Mouse (Mus musculus): Measurements from ENCODE around the gene Tmem262. TPM values are rescaled to one million over a fixed set of nuclear protein-coding genes. Genes with fewer than 3 reads are reported as not detected.
A peak's percentile ranks its signal among the peaks of the same experiment; 100 is the strongest.

The Tmem262 gene
- polyA plus RNA-seq, 1 experiment, result not detected

- no peaks in the 10 kb centered on the region; the same call in 1 of the 2 replicates for H3K4me1 ChIP-seq (ENCODE audit: control insufficient read depth, insufficient read depth, low read length)
- DNase-seq, result peak in 1 of 2 experiments; percentile 47
- TF ChIP-seq POLR2A (IDR thresholded peaks at IDR 0.05; ENCODE audit: borderline replicate concordance, insufficient read depth, low read length), result no peak
- peak; percentile 54; the same call in 1 of the 2 replicates for TF ChIP-seq CTCF (IDR thresholded peaks at IDR 0.05; ENCODE audit: borderline replicate concordance, insufficient read depth, low read depth, low read length)
- no peak overlapping the region for H3K4me3 ChIP-seq (replicated peaks; ENCODE audit: insufficient read depth, low read depth, low read length)
- H3K27me3 ChIP-seq (ENCODE audit: control insufficient read depth, insufficient read depth, low read length), result no peaks in the 10 kb centered on the region
- 24% methylated on average over 4 of the region's 4 CpGs for WGBS
- no peak overlapping the region for H3K27ac ChIP-seq (ENCODE audit: insufficient read depth, low read length)
Measured at GRCm38 (mm10) chr19:6126289-6126688, 46.5 kb downstream of the Tmem262 start.

- no peak for DNase-seq
- H3K27me3 ChIP-seq (ENCODE audit: control insufficient read depth, insufficient read depth, low read length), result no peaks in the 10 kb centered on the region
- peak overlapping the region; percentile 62 for H3K4me3 ChIP-seq (replicated peaks; ENCODE audit: insufficient read depth, low read depth, low read length)
- TF ChIP-seq POLR2A (IDR thresholded peaks at IDR 0.05; ENCODE audit: borderline replicate concordance, insufficient read depth, low read length), result no peak
- no peak for TF ChIP-seq CTCF (IDR thresholded peaks at IDR 0.05; ENCODE audit: borderline replicate concordance, insufficient read depth, low read depth, low read length)
- 69% methylated on average over 10 of the region's 10 CpGs for WGBS
- H3K27ac ChIP-seq (ENCODE audit: insufficient read depth, low read length), result 0 out of 2 replicates have a peak overlapping the region, but pooled peaks have one; percentile 17
- H3K4me1 ChIP-seq (ENCODE audit: control insufficient read depth, insufficient read depth, low read length), result no peaks in the 10 kb centered on the region; the same call in 1 of the 2 replicates
Measured at GRCm38 (mm10) chr19:6126789-6127580, 47.2 kb downstream of the Tmem262 start.

- Histone ChIP-seq H3K4me3 (replicated peaks; ENCODE audit: insufficient read depth, low read depth, low read length) (peak within 1 kb of the TSS; percentile 62), H3K4me1 (ENCODE audit: control insufficient read depth, insufficient read depth, low read length) (no peaks in the 10 kb centered on the region; the same call in 1 of the 2 replicates), H3K27me3 (ENCODE audit: control insufficient read depth, insufficient read depth, low read length) (no peaks in the 10 kb centered on the region), H3K27ac (ENCODE audit: insufficient read depth, low read length) (peak within 1 kb of the TSS; percentile 67)
- peak; percentile 97 to 98 for DNase-seq
- TF ChIP-seq POLR2A (IDR thresholded peaks at IDR 0.05; ENCODE audit: borderline replicate concordance, insufficient read depth, low read length) (peak; percentile 67; the same call in 1 of the 2 replicates), CTCF (IDR thresholded peaks at IDR 0.05; ENCODE audit: borderline replicate concordance, insufficient read depth, low read depth, low read length) (no peak)
- under 1% methylated on average over 32 of the region's 32 CpGs for WGBS
Measured at GRCm38 (mm10) chr19:6127760-6128341, 48.0 kb downstream of the Tmem262 start, which contains the start of gene Snx15. Gene Snx15 (minus strand): TSS chr19:6128304.

Other genes with a start within 250 kb of the Tmem262 start
- 23.4 and 28.3 TPM in 2 replicates for gene Frmd8, start 204.8 kb upstream of the Tmem262 start, polyA plus RNA-seq (2012; rRNA removed)
- 4.3 and 5.0 TPM in 2 replicates for gene Slc25a45, start 202.2 kb upstream of the Tmem262 start, polyA plus RNA-seq (2012; rRNA removed)
- gene Tigd3, start 185.9 kb upstream of the Tmem262 start, polyA plus RNA-seq (2012; rRNA removed), result 5.1 and 5.6 TPM in 2 replicates
- gene Dpf2, start 167.0 kb upstream of the Tmem262 start, polyA plus RNA-seq (2012; rRNA removed), result 136 and 141 TPM in 2 replicates
- gene Cdc42ep2, start 155.2 kb upstream of the Tmem262 start, polyA plus RNA-seq (2012; rRNA removed), result 23.8 and 25.2 TPM in 2 replicates
- 16.8 and 19.7 TPM in 2 replicates for gene Pola2, start 115.8 kb upstream of the Tmem262 start, polyA plus RNA-seq (2012; rRNA removed)
- gene Slc22a20, start 93.9 kb upstream of the Tmem262 start, polyA plus RNA-seq (2012; rRNA removed), result not detected in 2 replicates
- gene Capn1, start 64.1 kb upstream of the Tmem262 start, polyA plus RNA-seq (2012; rRNA removed), result 27.0 and 27.3 TPM in 2 replicates
- gene Syvn1, start 33.5 kb upstream of the Tmem262 start, polyA plus RNA-seq (2012; rRNA removed), result 34.5 and 34.8 TPM in 2 replicates
- 48.7 and 51.5 TPM in 2 replicates for gene Mrpl49, start 22.2 kb upstream of the Tmem262 start, polyA plus RNA-seq (2012; rRNA removed)
- 792 and 828 TPM in 2 replicates for gene Fau, start 22.2 kb upstream of the Tmem262 start, polyA plus RNA-seq (2012; rRNA removed)
- gene Znhit2, start 18.8 kb upstream of the Tmem262 start, polyA plus RNA-seq (2012; rRNA removed), result 50.8 and 51.5 TPM in 2 replicates
- gene Tm7sf2, start 11.7 kb upstream of the Tmem262 start, polyA plus RNA-seq (2012; rRNA removed), result 50.8 and 51.6 TPM in 2 replicates
- 95.6 and 108 TPM in 2 replicates for gene Vps51, start 2.8 kb upstream of the Tmem262 start, polyA plus RNA-seq (2012; rRNA removed)
- 0.78 and 1.3 TPM in 2 replicates for gene Gm28374, start 2.2 kb downstream of the Tmem262 start, polyA plus RNA-seq (2012; rRNA removed)
- 79.2 and 84.9 TPM in 2 replicates for gene Zfpl1, start 4.9 kb downstream of the Tmem262 start, polyA plus RNA-seq (2012; rRNA removed)
- gene Cdca5, start 5.0 kb downstream of the Tmem262 start, polyA plus RNA-seq (2012; rRNA removed), result 0.14 and 0.20 TPM in 2 replicates
- gene AC131692.1, start 14.4 kb downstream of the Tmem262 start, polyA plus RNA-seq (2012; rRNA removed), result not detected in 2 replicates
- 0.05 and 0.24 TPM in 2 replicates for gene Naaladl1, start 25.7 kb downstream of the Tmem262 start, polyA plus RNA-seq (2012; rRNA removed)
- 33.8 and 35.9 TPM in 2 replicates for gene Sac3d1, start 38.6 kb downstream of the Tmem262 start, polyA plus RNA-seq (2012; rRNA removed)
- gene Snx15, start 48.3 kb downstream of the Tmem262 start, polyA plus RNA-seq (2012; rRNA removed), result 66.7 and 67.9 TPM in 2 replicates
- 0.29 and 0.54 TPM in 2 replicates for gene Batf2, start 61.0 kb downstream of the Tmem262 start, polyA plus RNA-seq (2012; rRNA removed)
- gene Arl2, start 61.5 kb downstream of the Tmem262 start, polyA plus RNA-seq (2012; rRNA removed), result 174 and 188 TPM in 2 replicates
- gene Majin, start 104.4 kb downstream of the Tmem262 start, polyA plus RNA-seq (2012; rRNA removed), result 0.08 TPM in 2 replicates
- 0.21 TPM in 1 of 2 replicates, not detected in the other for gene Gpha2, start 146.3 kb downstream of the Tmem262 start, polyA plus RNA-seq (2012; rRNA removed)
- 243 and 258 TPM in 2 replicates for gene Ppp2r5b, start 155.8 kb downstream of the Tmem262 start, polyA plus RNA-seq (2012; rRNA removed)
- 40.8 and 41.1 TPM in 2 replicates for gene Atg2a, start 161.6 kb downstream of the Tmem262 start, polyA plus RNA-seq (2012; rRNA removed)
- 168 and 220 TPM in 2 replicates for gene Ehd1, start 196.7 kb downstream of the Tmem262 start, polyA plus RNA-seq (2012; rRNA removed)
- 33.1 and 36.5 TPM in 2 replicates for gene Cdc42bpg, start 226.4 kb downstream of the Tmem262 start, polyA plus RNA-seq (2012; rRNA removed)

Measured in cerebellum, adult 2 months (tissue).